Mouse (Mus musculus): ENCODE data around the gene Dclk1. TPM values are rescaled to one million over a fixed set of nuclear protein-coding genes. Genes with fewer than 3 reads are reported as not detected.

Gene Dclk1
- polyA plus RNA-seq, 1 experiment from 2014 or later: 24.5 TPM

DNA sequence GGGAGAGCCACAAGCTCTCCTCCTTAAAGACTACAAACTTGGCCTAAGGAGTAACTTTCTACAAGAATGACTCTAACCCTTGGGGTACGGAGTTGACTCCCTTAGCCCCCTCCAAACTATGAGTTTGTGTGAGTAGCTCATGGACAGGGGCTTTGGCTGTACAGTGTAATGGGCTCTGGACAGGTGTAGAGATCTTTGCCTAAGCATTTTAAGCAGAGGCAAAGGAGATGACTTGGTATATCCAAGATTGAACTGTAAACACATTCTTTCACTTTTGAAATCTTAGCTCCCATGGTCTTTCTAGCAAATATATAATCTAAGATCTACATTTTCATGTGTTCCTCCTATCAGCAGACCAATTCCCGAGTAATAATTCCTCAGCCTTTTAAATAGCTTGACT, 229.9 kb downstream of the Dclk1 start, which contains the start of gene Gm21954:
Gene Gm21954, minus strand, starts transcription at position 101 of the 400 bp plus-strand sequence.
- ATAC-seq (ENCODE audit: low FRiP score, low TSS enrichment): no peak

GRCm38 (mm10) chr3:55473146-55473545, 231.0 kb downstream of the Dclk1 start:
- Histone ChIP-seq H3K4me3 (ENCODE audit: low read length) (no peak overlapping the region), H3K27me3 (ENCODE audit: control insufficient read depth, insufficient read depth, low read length) (no peaks in the 10 kb centered on the region), H3K9me3 (ENCODE audit: control insufficient read depth, low read length) (no peaks in the 10 kb centered on the region), H3K4me2 (replicated peaks; ENCODE audit: low read depth, low read length) (no peak overlapping the region), H3K4me1 (ENCODE audit: control insufficient read depth, insufficient read depth, low read length) (no peaks in the 10 kb centered on the region), H3K27ac (ENCODE audit: low read depth, low read length) (no peak overlapping the region), H3K36me3 (ENCODE audit: control insufficient read depth, insufficient read depth, low read length) (no peaks in the 10 kb centered on the region), H3K9ac (ENCODE audit: low read depth, low read length) (no peak overlapping the region)
- WGBS: 49% methylated on average over 6 of the region's 6 CpGs
- no peak for ATAC-seq (ENCODE audit: low FRiP score, low TSS enrichment)

More for the DNA sequence above, 229.9 kb downstream of the Dclk1 start, which contains the start of gene Gm21954:
- Histone ChIP-seq H3K9ac (ENCODE audit: low read depth, low read length) (no peak within 1 kb of the TSS), H3K4me1 (ENCODE audit: control insufficient read depth, insufficient read depth, low read length) (no peaks in the 10 kb centered on the region), H3K4me2 (replicated peaks; ENCODE audit: low read depth, low read length) (no peak within 1 kb of the TSS), H3K36me3 (ENCODE audit: control insufficient read depth, insufficient read depth, low read length) (no peaks in the 10 kb centered on the region), H3K27ac (ENCODE audit: low read depth, low read length) (no peak within 1 kb of the TSS), H3K27me3 (ENCODE audit: control insufficient read depth, insufficient read depth, low read length) (no peaks in the 10 kb centered on the region), H3K9me3 (ENCODE audit: control insufficient read depth, low read length) (no peaks in the 10 kb centered on the region), H3K4me3 (ENCODE audit: low read length) (no peak within 1 kb of the TSS)
- 88% methylated on average over 2 of the region's 2 CpGs for WGBS

- H3K27me3 ChIP-seq (ENCODE audit: control insufficient read depth, insufficient read depth, low read length): no peaks in the 10 kb centered on the region
- no peaks in the 10 kb centered on the region for H3K36me3 ChIP-seq (ENCODE audit: control insufficient read depth, insufficient read depth, low read length)
- no peaks in the 10 kb centered on the region for H3K9me3 ChIP-seq (ENCODE audit: control insufficient read depth, low read length)
- 89% methylated on average over 7 of the region's 7 CpGs for whole genome bisulfite sequencing
- no peak overlapping the region for H3K9ac ChIP-seq (ENCODE audit: low read depth, low read length)
- no peaks in the 10 kb centered on the region for H3K4me1 ChIP-seq (ENCODE audit: control insufficient read depth, insufficient read depth, low read length)
- no peak overlapping the region for H3K4me2 ChIP-seq (replicated peaks; ENCODE audit: low read depth, low read length)
- H3K4me3 ChIP-seq (ENCODE audit: low read length): no peak overlapping the region
- no peak overlapping the region for H3K27ac ChIP-seq (ENCODE audit: low read depth, low read length)
- ATAC-seq (ENCODE audit: low FRiP score, low TSS enrichment): no peak
Measured at GRCm38 (mm10) chr3:55476694-55477093, 234.5 kb downstream of the Dclk1 start.

DNA sequence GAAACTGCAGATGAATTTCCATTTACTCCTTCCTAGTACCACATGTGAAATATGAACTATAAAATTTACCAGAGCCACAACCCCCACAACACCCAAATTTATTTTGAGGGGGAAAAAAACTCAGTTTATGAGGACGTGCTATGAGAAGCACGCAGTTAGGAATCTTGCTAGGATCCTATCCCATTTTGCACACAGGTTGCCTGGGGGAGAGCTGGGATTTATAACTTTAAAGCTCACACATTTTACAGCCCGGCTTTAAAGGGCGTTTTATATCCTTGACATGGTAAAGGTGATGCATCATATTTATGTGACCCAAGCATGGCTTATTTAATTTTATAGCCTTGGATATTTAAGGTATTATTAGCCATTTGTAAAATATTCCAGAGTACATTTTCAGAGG, 237.1 kb downstream of the Dclk1 start:
- Histone ChIP-seq H3K36me3 (ENCODE audit: control insufficient read depth, insufficient read depth, low read length) (no peaks in the 10 kb centered on the region), H3K4me1 (ENCODE audit: control insufficient read depth, insufficient read depth, low read length) (no peaks in the 10 kb centered on the region), H3K4me2 (replicated peaks; ENCODE audit: low read depth, low read length) (no peak overlapping the region), H3K27ac (ENCODE audit: low read depth, low read length) (no peak overlapping the region), H3K9me3 (ENCODE audit: control insufficient read depth, low read length) (no peaks in the 10 kb centered on the region), H3K9ac (ENCODE audit: low read depth, low read length) (no peak overlapping the region), H3K4me3 (ENCODE audit: low read length) (no peak overlapping the region), H3K27me3 (ENCODE audit: control insufficient read depth, insufficient read depth, low read length) (no peaks in the 10 kb centered on the region)
- WGBS: 58% methylated on average over 4 of the region's 4 CpGs
- no peak for ATAC-seq (ENCODE audit: low FRiP score, low TSS enrichment)

GRCm38 (mm10) chr3:55481140-55481539, 239.0 kb downstream of the Dclk1 start:
- no peak overlapping the region for H3K9ac ChIP-seq (ENCODE audit: low read depth, low read length)
- no peaks in the 10 kb centered on the region for H3K4me1 ChIP-seq (ENCODE audit: control insufficient read depth, insufficient read depth, low read length)
- no peaks in the 10 kb centered on the region for H3K27me3 ChIP-seq (ENCODE audit: control insufficient read depth, insufficient read depth, low read length)
- H3K9me3 ChIP-seq (ENCODE audit: control insufficient read depth, low read length): no peaks in the 10 kb centered on the region
- no peak overlapping the region for H3K27ac ChIP-seq (ENCODE audit: low read depth, low read length)
- 61% methylated on average over 1 of the region's 1 CpGs for WGBS
- no peaks in the 10 kb centered on the region for H3K36me3 ChIP-seq (ENCODE audit: control insufficient read depth, insufficient read depth, low read length)
- no peak overlapping the region for H3K4me2 ChIP-seq (replicated peaks; ENCODE audit: low read depth, low read length)
- H3K4me3 ChIP-seq (ENCODE audit: low read length): no peak overlapping the region
- ATAC-seq (ENCODE audit: low FRiP score, low TSS enrichment): no peak

DNA sequence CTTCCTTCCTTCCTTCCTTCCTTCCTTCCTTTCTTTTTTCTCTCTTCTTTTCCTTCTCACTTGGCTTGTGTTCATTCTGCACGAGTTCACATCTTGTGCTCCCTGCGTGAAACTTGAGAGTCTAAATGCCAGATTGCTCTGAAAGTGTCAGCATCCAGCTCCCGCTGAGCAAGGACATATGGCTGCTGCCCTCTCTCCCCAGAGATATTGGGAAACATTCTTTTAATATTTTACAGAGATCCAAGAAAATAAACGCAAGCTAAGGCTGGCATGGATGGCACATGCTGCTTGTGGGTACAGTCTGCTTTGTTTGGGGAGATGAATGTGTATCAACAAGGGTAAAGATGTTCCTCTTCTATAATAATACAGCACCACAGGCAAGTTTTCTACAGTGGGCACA, 241.2 kb downstream of the Dclk1 start:
- WGBS: 29% methylated on average over 4 of the region's 4 CpGs
- no peaks in the 10 kb centered on the region for H3K4me1 ChIP-seq (ENCODE audit: control insufficient read depth, insufficient read depth, low read length)
- no peak overlapping the region for H3K4me3 ChIP-seq (ENCODE audit: low read length)
- no peak for ATAC-seq (ENCODE audit: low FRiP score, low TSS enrichment)
- no peaks in the 10 kb centered on the region for H3K9me3 ChIP-seq (ENCODE audit: control insufficient read depth, low read length)
- no peak overlapping the region for H3K27ac ChIP-seq (ENCODE audit: low read depth, low read length)
- H3K4me2 ChIP-seq (replicated peaks; ENCODE audit: low read depth, low read length): no peak overlapping the region
- H3K9ac ChIP-seq (ENCODE audit: low read depth, low read length): no peak overlapping the region
- no peaks in the 10 kb centered on the region for H3K36me3 ChIP-seq (ENCODE audit: control insufficient read depth, insufficient read depth, low read length)
- H3K27me3 ChIP-seq (ENCODE audit: control insufficient read depth, insufficient read depth, low read length): no peaks in the 10 kb centered on the region

DNA sequence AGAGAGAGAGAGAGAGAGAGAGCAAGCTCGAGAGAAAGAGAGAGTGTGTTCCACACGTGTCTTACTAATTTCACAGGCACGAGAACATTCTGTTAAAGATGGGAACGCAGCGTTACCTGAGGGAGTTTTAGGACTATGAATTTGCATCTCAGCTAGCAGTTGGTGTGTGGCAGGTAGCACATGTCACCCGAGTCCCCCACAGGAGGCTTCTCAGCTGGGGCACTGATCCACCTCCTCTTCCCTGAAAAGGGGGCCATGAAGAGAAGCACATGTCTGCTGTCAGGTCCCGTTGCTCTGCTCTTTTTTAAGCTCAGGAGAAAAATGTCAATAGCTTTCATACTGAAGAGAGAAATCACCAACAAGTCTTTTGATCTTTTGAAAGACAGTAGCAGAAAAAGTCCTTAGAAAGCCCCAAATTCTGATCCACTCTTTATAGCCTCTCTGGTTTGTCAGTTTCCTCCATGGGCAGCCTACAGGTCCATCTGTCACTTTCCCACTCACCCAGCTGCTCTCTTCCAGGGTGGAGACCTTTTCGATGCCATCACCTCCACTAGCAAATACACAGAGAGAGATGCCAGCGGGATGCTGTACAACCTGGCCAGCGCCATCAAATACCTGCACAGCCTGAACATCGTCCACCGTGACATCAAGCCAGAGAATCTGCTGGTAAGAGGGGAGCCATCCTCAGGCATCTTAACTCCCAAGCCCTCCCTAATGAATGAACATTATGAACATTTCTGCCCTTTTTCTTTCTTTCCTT, 247.2 kb downstream of the Dclk1 start:
- H3K9me3 ChIP-seq (ENCODE audit: control insufficient read depth, low read length): no peaks in the 10 kb centered on the region
- H3K4me1 ChIP-seq (ENCODE audit: control insufficient read depth, insufficient read depth, low read length): no peaks in the 10 kb centered on the region
- H3K4me2 ChIP-seq (replicated peaks; ENCODE audit: low read depth, low read length): no peak overlapping the region
- no peaks in the 10 kb centered on the region for H3K27me3 ChIP-seq (ENCODE audit: control insufficient read depth, insufficient read depth, low read length)
- no peak overlapping the region for H3K4me3 ChIP-seq (ENCODE audit: low read length)
- H3K27ac ChIP-seq (ENCODE audit: low read depth, low read length): no peak overlapping the region
- H3K36me3 ChIP-seq (ENCODE audit: control insufficient read depth, insufficient read depth, low read length): no peaks in the 10 kb centered on the region
- 75% methylated on average over 12 of the region's 12 CpGs for WGBS
- ATAC-seq (ENCODE audit: low FRiP score, low TSS enrichment): no peak
- no peak overlapping the region for H3K9ac ChIP-seq (ENCODE audit: low read depth, low read length)

DNA sequence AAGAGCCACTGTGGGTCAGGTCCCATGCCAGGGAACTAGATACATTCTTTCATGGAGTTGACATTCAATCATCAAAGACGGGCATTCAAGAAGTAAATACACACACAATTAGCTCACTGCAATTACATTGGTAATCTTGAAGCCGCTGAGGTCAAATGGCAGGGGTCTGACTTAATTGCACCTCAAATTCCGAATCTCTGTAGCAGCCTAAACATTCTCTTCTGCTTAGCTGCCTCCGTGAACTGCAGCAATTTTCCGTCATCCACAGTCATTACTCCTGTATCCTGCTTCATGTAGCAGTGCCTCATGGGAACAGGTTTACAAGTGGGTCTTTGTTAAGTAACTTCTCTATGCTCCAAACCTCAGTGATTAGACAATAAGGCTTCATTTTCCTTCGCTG, 249.9 kb downstream of the Dclk1 start:
- Histone ChIP-seq H3K9ac (ENCODE audit: low read depth, low read length) (peak overlapping the region; percentile 23; the same call in 1 of the 2 replicates), H3K4me3 (ENCODE audit: low read length) (no peak overlapping the region), H3K4me1 (ENCODE audit: control insufficient read depth, insufficient read depth, low read length) (no peaks in the 10 kb centered on the region), H3K27me3 (ENCODE audit: control insufficient read depth, insufficient read depth, low read length) (no peaks in the 10 kb centered on the region), H3K4me2 (replicated peaks; ENCODE audit: low read depth, low read length) (no peak overlapping the region), H3K27ac (ENCODE audit: low read depth, low read length) (no peak overlapping the region), H3K9me3 (ENCODE audit: control insufficient read depth, low read length) (no peaks in the 10 kb centered on the region), H3K36me3 (ENCODE audit: control insufficient read depth, insufficient read depth, low read length) (no peaks in the 10 kb centered on the region)
- 36% methylated on average over 6 of the region's 6 CpGs for WGBS
- ATAC-seq (ENCODE audit: low FRiP score, low TSS enrichment): no peak

- no peak for ATAC-seq (ENCODE audit: low FRiP score, low TSS enrichment)
- H3K27ac ChIP-seq (ENCODE audit: low read depth, low read length): no peak overlapping the region
- H3K4me3 ChIP-seq (ENCODE audit: low read length): no peak overlapping the region
- no peaks in the 10 kb centered on the region for H3K4me1 ChIP-seq (ENCODE audit: control insufficient read depth, insufficient read depth, low read length)
- H3K4me2 ChIP-seq (replicated peaks; ENCODE audit: low read depth, low read length): no peak overlapping the region
- H3K9ac ChIP-seq (ENCODE audit: low read depth, low read length): no peak overlapping the region
- no peaks in the 10 kb centered on the region for H3K9me3 ChIP-seq (ENCODE audit: control insufficient read depth, low read length)
- H3K27me3 ChIP-seq (ENCODE audit: control insufficient read depth, insufficient read depth, low read length): no peaks in the 10 kb centered on the region
- H3K36me3 ChIP-seq (ENCODE audit: control insufficient read depth, insufficient read depth, low read length): no peaks in the 10 kb centered on the region
- WGBS: 40% methylated on average over 4 of the region's 4 CpGs
Measured at GRCm38 (mm10) chr3:55494348-55494747, 252.2 kb downstream of the Dclk1 start.
